Mouse (Mus musculus) layer of hippocampus, postnatal 14 days (tissue): ENCODE results near the gene Mmgt1. TPM values are rescaled to one million over a fixed set of nuclear protein-coding genes. Genes with fewer than 3 reads are reported as not detected.
A peak's percentile ranks its signal among the peaks of the same experiment; 100 is the strongest.

Source experiments
- DNase-seq, 2 experiments: peaks; one replicate each; pipeline ENCODE4 v3.0.0; 2021 to 2022; ENCODE audit warnings: low spot score in 2 of 2, mixed read lengths in 1 of 2
- long read RNA-seq, 2 experiments: library from polyadenylated mRNA; stranded (forward); transcript quantifications; one replicate each; pipeline ENCODE4 v2.0.0; 2021
- microRNA-seq, 2 experiments: library from miRNA; unstranded; fragments of <30 nt; microRNA quantifications; one replicate each; pipeline ENCODE4 v1.2.0; 2021
- total RNA-seq, 2 experiments: library from RNA; stranded (reverse); gene quantifications; 2 replicates each; pipeline ENCODE4 v1.2.3; 2021

Mmgt1 gene
- total RNA-seq, result 10 to 100 TPM; 33.5 to 34.1 TPM
- long read RNA-seq, experiment 1, full-length matches to known transcripts, result 3 of 5 reads
- long read RNA-seq, experiment 1, partial matches to known transcripts, result 0 of 5 reads
- long read RNA-seq, experiment 1, other reads (novel, unspliced or antisense), result 2 of 5 reads
- long read RNA-seq, experiment 2, full-length matches to known transcripts, result 6 of 11 reads
- long read RNA-seq, experiment 2, partial matches to known transcripts, result 0 of 11 reads
- long read RNA-seq, experiment 2, other reads (novel, unspliced or antisense), result 5 of 11 reads

GRCm38 (mm10) chrX:56597887-56598640 lies at the start of gene Mmgt1:
Gene Mmgt1 (minus strand): TSS chrX:56598069.
- peak; percentile 83 to 95 for DNase-seq

GRCm38 (mm10) chrX:56640066-56640465 lies 42.2 kb upstream of the Mmgt1 start:
- DNase-seq, result no peak

GRCm38 (mm10) chrX:56636185-56636584 lies 38.3 kb upstream of the Mmgt1 start:
- no peak for DNase-seq

GRCm38 (mm10) chrX:56615236-56615635 lies 17.4 kb upstream of the Mmgt1 start:
- DNase-seq, result no peak

GRCm38 (mm10) chrX:56610318-56610694 lies 12.4 kb upstream of the Mmgt1 start:
- DNase-seq, result peak in 1 of 2 experiments; percentile 6

- peak; percentile 53 to 72 for DNase-seq
These were observed 11.9 kb upstream of the Mmgt1 start, which contains the start of gene Slc9a6 for GRCm38 (mm10) chrX:56609623-56610317. Gene Slc9a6 (plus strand): TSS chrX:56609757.

- no peak for DNase-seq
These were observed 11.4 kb upstream of the Mmgt1 start for GRCm38 (mm10) chrX:56609285-56609622.

GRCm38 (mm10) chrX:56607032-56607710 lies 9.3 kb upstream of the Mmgt1 start:
- DNase-seq, result no peak

- no peak for DNase-seq
These were observed 8.7 kb upstream of the Mmgt1 start for GRCm38 (mm10) chrX:56606536-56606935.

- peak; percentile 4 to 11 for DNase-seq
These were observed 516 bp downstream of the Mmgt1 start for GRCm38 (mm10) chrX:56597219-56597886.

- no peak for DNase-seq
These were observed 19.7 kb downstream of the Mmgt1 start for GRCm38 (mm10) chrX:56578200-56578599.

GRCm38 (mm10) chrX:56572465-56572864 lies 25.4 kb downstream of the Mmgt1 start:
- no peak for DNase-seq

GRCm38 (mm10) chrX:56553584-56553983 lies 44.3 kb downstream of the Mmgt1 start:
- DNase-seq, result no peak

GRCm38 (mm10) chrX:56549506-56549905 lies 48.4 kb downstream of the Mmgt1 start, which contains the start of gene Gm648:
Gene Gm648 (minus strand): TSS chrX:56549606.
- DNase-seq, result no peak

GRCm38 (mm10) chrX:56537162-56537561 lies 60.7 kb downstream of the Mmgt1 start:
- DNase-seq, result peak; percentile 9 to 33

Small RNA genes lying within 50 kb of the gene (microRNA-seq; reads per million reads assigned to microRNA genes)
- 0 to 0.57 reads per million in 2 experiments for gene Mir5116

Other genes starting within 250 kb of the Mmgt1 start
- gene Smim10l2a, start 223.5 kb downstream of the Mmgt1 start, total RNA-seq, result 10 to 100 TPM; 30.4 to 35.7 TPM
- gene Gm2174, start 150.1 kb downstream of the Mmgt1 start, total RNA-seq, result not detected
- gene Ints6l, start 143.2 kb downstream of the Mmgt1 start, total RNA-seq, result 10 to 100 TPM; 30.6 to 40.6 TPM
- gene Gm10477, start 73.3 kb downstream of the Mmgt1 start, total RNA-seq, result not detected
- not detected for gene Gm648, start 48.5 kb downstream of the Mmgt1 start, total RNA-seq
- gene Slc9a6, start 11.7 kb upstream of the Mmgt1 start, total RNA-seq, result 10 to 100 TPM; 87.0 to 87.9 TPM
- 100 to 1,000 TPM; 108 to 124 TPM for gene Fhl1, start 133.7 kb upstream of the Mmgt1 start, total RNA-seq
- gene Map7d3, start 224.3 kb upstream of the Mmgt1 start, total RNA-seq, result not detected